Mouse (Mus musculus): ENCODE data around the gene Krtap4-8.

DNA sequence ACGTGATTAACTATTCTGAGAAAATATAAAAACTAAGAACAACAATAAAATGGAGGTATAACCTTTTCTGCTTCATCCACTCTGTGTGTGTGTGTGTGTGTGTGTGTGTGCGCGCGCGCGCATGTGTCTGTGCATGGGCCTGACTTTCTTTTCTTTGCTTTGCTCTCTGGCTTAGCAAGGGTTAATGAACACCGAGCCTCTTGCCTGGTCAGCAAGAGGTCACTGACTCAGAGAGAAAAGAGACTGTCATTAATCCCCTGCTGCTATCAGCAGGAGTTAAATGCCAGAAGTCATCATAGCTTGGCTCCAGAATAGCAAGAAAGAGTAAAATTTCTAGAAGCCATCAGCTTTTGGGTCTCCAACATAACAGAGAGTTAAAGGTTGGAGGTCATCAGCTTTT lies 2.1 kb downstream of the Krtap4-8 start:
- no peak for TF ChIP-seq CTCF (IDR thresholded peaks at IDR 0.05; ENCODE audit: low read depth, low read length)
- TF ChIP-seq POLR2A (IDR thresholded peaks at IDR 0.05; ENCODE audit: extremely low read depth, insufficient read depth, low read length), result no peak

Measured in liver, adult 2 months (tissue).